Mouse (Mus musculus) small intestine, adult 2 months (tissue): ENCODE measurements at regions not wholly inside any gene's neighbourhood (a gene's known extent, or its start where the extent isn't known, plus 50 kb on each side); places are given as distances from the start of the nearest gene placed in this dataset.

Experiments used
- H3K27ac ChIP-seq: fragments of 200-500 bp; 2 replicates; pipeline ENCODE4 v1.5.1; 2012; ENCODE audit warnings: low read depth, low read length, control low read depth, inconsistent platforms; ENCODE audit not compliant: insufficient read depth
- H3K27me3 ChIP-seq: fragments of 200-500 bp; 2 replicates; pipeline ENCODE4 v1.6.1; 2012; ENCODE audit warnings: mild to moderate bottlenecking, moderate library complexity, low read length, inconsistent platforms; ENCODE audit not compliant: control insufficient read depth, insufficient read depth
- H3K36me3 ChIP-seq: fragments of 200-500 bp; 2 replicates; pipeline ENCODE4 v1.6.1; 2012; ENCODE audit warnings: mild to moderate bottlenecking, low read length, control low read depth, inconsistent platforms; ENCODE audit not compliant: control insufficient read depth, insufficient read depth
- H3K4me1 ChIP-seq: fragments of 200-500 bp; 2 replicates; pipeline ENCODE4 v1.6.1; 2012; ENCODE audit warnings: low read length, inconsistent platforms, mixed read lengths; ENCODE audit not compliant: control insufficient read depth, insufficient read depth, insufficient read length
- H3K4me3 ChIP-seq: fragments of 200-500 bp; 2 replicates; pipeline ENCODE4 v1.5.1; 2012; ENCODE audit warnings: low read depth, mild to moderate bottlenecking, control low read depth, inconsistent platforms, low read length, moderate library complexity
- CTCF ChIP-seq: fragments of 200-500 bp; IDR thresholded peaks from 2 replicates; pipeline ENCODE4 v1.5.1; 2012; ENCODE audit warnings: low read depth, mild to moderate bottlenecking, control low read depth, inconsistent platforms, low read length, moderate library complexity, mixed read lengths; ENCODE audit not compliant: insufficient replicate concordance, insufficient read length; ENCODE audit errors: extremely low read depth
- POLR2A ChIP-seq: fragments of 200-500 bp; IDR thresholded peaks from 2 replicates; pipeline ENCODE4 v1.6.1; 2012; ENCODE audit warnings: low read depth, mild to moderate bottlenecking, control low read depth, inconsistent platforms, low read length, moderate library complexity
- WGBS: fragments of 180-500 bp; shearing (Covaris S2); methylation state at CpG from one replicate; pipeline ENCODE4 v1.1.7; 2018; 5-methylcytosine and 5-hydroxymethylcytosine counted together

GRCm38 (mm10) chr13:103643486-103643885 lies 130.9 kb downstream of the Srek1 start:
- H3K27ac ChIP-seq = no peak overlapping the region
- TF ChIP-seq POLR2A (no peak), CTCF (no peak)
- H3K27me3 ChIP-seq = no peaks in the 10 kb centered on the region
- WGBS = 67% methylated on average over 5 of the region's 5 CpGs
- H3K4me3 ChIP-seq = no peak overlapping the region
- H3K36me3 ChIP-seq = no peaks in the 10 kb centered on the region
- no peaks in the 10 kb centered on the region for H3K4me1 ChIP-seq

- WGBS = 74% methylated on average over 10 of the region's 10 CpGs
- no peak overlapping the region for H3K27ac ChIP-seq
These were observed 131.6 kb downstream of the Srek1 start for GRCm38 (mm10) chr13:103642542-103643375.

GRCm38 (mm10) chr13:103638038-103638437 lies 136.4 kb downstream of the Srek1 start:
- Histone ChIP-seq H3K27me3 (no peaks in the 10 kb centered on the region), H3K36me3 (no peaks in the 10 kb centered on the region), H3K4me1 (no peaks in the 10 kb centered on the region), H3K4me3 (no peak overlapping the region), H3K27ac (no peak overlapping the region)
- TF ChIP-seq CTCF (no peak), POLR2A (no peak)

More at GRCm38 (mm10) chr13:103642542-103643375, 131.6 kb downstream of the Srek1 start:
- Histone ChIP-seq H3K4me3 (no peak overlapping the region), H3K36me3 (no peaks in the 10 kb centered on the region), H3K4me1 (no peaks in the 10 kb centered on the region), H3K27me3 (no peaks in the 10 kb centered on the region)
- TF ChIP-seq POLR2A (no peak), CTCF (no peak)

GRCm38 (mm10) chr13:103637414-103637813 lies 137.0 kb downstream of the Srek1 start:
- H3K27me3 ChIP-seq = no peaks in the 10 kb centered on the region
- no peaks in the 10 kb centered on the region for H3K4me1 ChIP-seq
- 71% methylated on average over 3 of the region's 3 CpGs for WGBS
- TF ChIP-seq CTCF (no peak), POLR2A (no peak)
- H3K4me3 ChIP-seq = no peak overlapping the region
- H3K36me3 ChIP-seq = no peaks in the 10 kb centered on the region
- no peak overlapping the region for H3K27ac ChIP-seq

GRCm38 (mm10) chr13:103636595-103636994 lies 137.8 kb downstream of the Srek1 start:
- TF ChIP-seq CTCF = no peak
- TF ChIP-seq POLR2A = no peak
- Histone ChIP-seq H3K27me3 (no peaks in the 10 kb centered on the region), H3K4me3 (no peak overlapping the region), H3K27ac (no peak overlapping the region), H3K36me3 (no peaks in the 10 kb centered on the region), H3K4me1 (no peaks in the 10 kb centered on the region)
- 73% methylated on average over 2 of the region's 2 CpGs for WGBS

GRCm38 (mm10) chr13:103623810-103624209 lies 150.6 kb downstream of the Srek1 start:
- TF ChIP-seq CTCF = no peak
- no peak for TF ChIP-seq POLR2A
- WGBS = 24% methylated on average over 2 of the region's 2 CpGs
- Histone ChIP-seq H3K4me1 (no peaks in the 10 kb centered on the region), H3K4me3 (no peak overlapping the region), H3K36me3 (no peaks in the 10 kb centered on the region), H3K27me3 (no peaks in the 10 kb centered on the region), H3K27ac (no peak overlapping the region)

GRCm38 (mm10) chr13:103623319-103623718 lies 151.1 kb downstream of the Srek1 start:
- no peaks in the 10 kb centered on the region for H3K4me1 ChIP-seq
- 73% methylated on average over 6 of the region's 6 CpGs for WGBS

More at GRCm38 (mm10) chr13:103623319-103623718, 151.1 kb downstream of the Srek1 start:
- H3K36me3 ChIP-seq = no peaks in the 10 kb centered on the region
- H3K27ac ChIP-seq = no peak overlapping the region
- H3K27me3 ChIP-seq = no peaks in the 10 kb centered on the region
- no peak overlapping the region for H3K4me3 ChIP-seq
- no peak for TF ChIP-seq POLR2A
- TF ChIP-seq CTCF = no peak
